Mouse (Mus musculus): ENCODE measurements at regions not wholly inside any gene's neighbourhood (a gene's known extent, or its start where the extent isn't known, plus 50 kb on each side); places are given as distances from the start of the nearest gene placed in this dataset.

- TF ChIP-seq CTCF (IDR thresholded peaks at IDR 0.05; ENCODE audit: low read depth) (no peak), EP300 (IDR thresholded peaks at IDR 0.05; ENCODE audit: low read depth) (no peak)
These were observed 84.9 kb downstream of the Efnb1 start for GRCm38 (mm10) chrX:99220674-99221455.
